Mouse (Mus musculus) heart, postnatal 0 days (tissue): Measurements from ENCODE around the gene Ptprn2. TPM values are rescaled to one million over a fixed set of nuclear protein-coding genes. Genes with fewer than 3 reads are reported as not detected.
A peak's percentile ranks its signal among the peaks of the same experiment; 100 is the strongest.

Experiments used
- ATAC-seq: fragments of 200-750 bp; cut with Nextera tagmentation; 2 replicates; pipeline ENCODE4 v1.8.0; 2017; ENCODE audit warnings: low read depth, moderate number of reproducible peaks, moderate library complexity; ENCODE audit not compliant: insufficient read depth
- DNase-seq: peaks from one replicate; pipeline ENCODE4 v3.0.0-alpha.2; 2016; ENCODE audit warnings: low spot score
- H3K27ac ChIP-seq: fragments of 300-500 bp; sonication (generic); 2 replicates; pipeline ENCODE4 v1.5.1; 2014; ENCODE audit warnings: low read depth, mild to moderate bottlenecking
- H3K27me3 ChIP-seq: fragments of 300-500 bp; sonication (generic); 2 replicates; pipeline ENCODE4 v1.6.1; 2014; ENCODE audit warnings: low read length, mixed read lengths; ENCODE audit not compliant: control insufficient read depth, insufficient read depth
- H3K36me3 ChIP-seq: fragments of 300-500 bp; sonication (generic); replicated peaks from 2 replicates; pipeline ENCODE4 v1.6.1; 2014; ENCODE audit warnings: low read length, mixed read lengths; ENCODE audit not compliant: control insufficient read depth, insufficient read depth
- H3K4me1 ChIP-seq: fragments of 300-500 bp; sonication (generic); 2 replicates; pipeline ENCODE4 v1.6.1; 2014; ENCODE audit warnings: antibody characterized with exemption; ENCODE audit not compliant: control insufficient read depth, insufficient read depth
- H3K4me2 ChIP-seq: fragments of 300-500 bp; sonication (generic); 2 replicates; pipeline ENCODE4 v1.6.1; 2014; ENCODE audit warnings: low read depth, mild to moderate bottlenecking, low read length, moderate library complexity
- H3K4me3 ChIP-seq: fragments of 300-500 bp; sonication (generic); 2 replicates; pipeline ENCODE4 v1.5.1; 2014; ENCODE audit warnings: low read depth, low read length
- H3K9ac ChIP-seq: fragments of 300-500 bp; sonication (generic); replicated peaks from 2 replicates; pipeline ENCODE4 v1.6.1; 2014; ENCODE audit warnings: low read depth, low read length, mixed read lengths
- H3K9me3 ChIP-seq: fragments of 300-500 bp; sonication (generic); replicated peaks from 2 replicates; pipeline ENCODE4 v1.6.1; 2016; ENCODE audit warnings: low read length; ENCODE audit not compliant: control insufficient read depth
- CTCF ChIP-seq: IDR thresholded peaks from 2 replicates; pipeline ENCODE4 v1.5.1; 2016; ENCODE audit warnings: antibody characterized with exemption, control low read depth, low read depth
- EP300 ChIP-seq: IDR thresholded peaks from 2 replicates; pipeline ENCODE4 v1.6.1; 2016; ENCODE audit warnings: antibody characterized with exemption, low read depth
- WGBS: fragments of 180-500 bp; shearing (Covaris S2); extraction: QIAGEN DNeasy Blood & Tissue Kit; methylation state at CpG from one replicate; pipeline ENCODE4 v1.1.7; 2014; 5-methylcytosine and 5-hydroxymethylcytosine counted together
- polyA plus RNA-seq: library from polyadenylated mRNA; unstranded; fragments of >200 nt; fragmentation: Nextera tagmentation; extraction: Ambion mirVana; gene quantifications from 2 replicates; pipeline ENCODE4 v1.2.1, GENCODE M21; 2015
- total RNA-seq: library from RNA; depleted of rRNA; stranded (reverse); fragments of >200 nt; gene quantifications from 2 replicates; pipeline ENCODE4 v1.2.3, GENCODE M21; 2014; ENCODE audit warnings: low replicate concordance

Ptprn2 gene
- total and polyA plus RNA-seq, 2 experiments from 2014 or later: not detected

DNA sequence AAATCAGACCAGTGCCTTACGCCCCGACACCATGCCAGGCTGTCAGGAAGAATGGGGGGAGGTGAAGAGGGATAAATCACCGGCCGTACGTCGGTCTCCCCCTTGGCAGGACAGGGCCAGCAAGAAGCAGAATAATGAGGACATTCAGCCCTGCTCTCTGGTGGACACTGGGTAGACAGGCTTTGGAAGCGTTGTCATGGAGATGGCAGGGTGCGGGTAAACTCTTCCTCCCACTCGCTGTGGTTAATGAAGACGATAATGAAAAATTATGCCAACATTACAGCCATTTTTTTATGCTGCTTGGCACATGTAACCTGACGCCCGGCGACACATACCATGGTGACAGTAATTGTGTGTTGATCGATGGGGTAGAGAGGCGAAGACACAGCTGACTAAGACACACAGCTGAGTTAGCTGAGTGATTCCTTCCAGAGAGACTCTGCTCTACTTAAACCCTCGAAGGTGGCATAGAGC, 621.7 kb downstream of the Ptprn2 start:
- no peak overlapping the region for H3K27ac ChIP-seq
- H3K9me3 ChIP-seq: no peaks in the 10 kb centered on the region
- no peaks in the 10 kb centered on the region for H3K36me3 ChIP-seq
- H3K9ac ChIP-seq: no peak overlapping the region
- no peak overlapping the region for H3K4me3 ChIP-seq
- H3K27me3 ChIP-seq: no peaks in the 10 kb centered on the region; the same call in 1 of the 2 replicates
- no peaks in the 10 kb centered on the region for H3K4me1 ChIP-seq
- TF ChIP-seq EP300: no peak
- no peak for TF ChIP-seq CTCF
- 45% methylated on average over 16 of the region's 16 CpGs for whole genome bisulfite sequencing
- ATAC-seq: no peak
- H3K4me2 ChIP-seq: no peak overlapping the region
- no peak for DNase-seq

GRCm38 (mm10) chr12:117115254-117115865, 629.8 kb downstream of the Ptprn2 start:
- no peak for DNase-seq
- H3K27me3 ChIP-seq: no peaks in the 10 kb centered on the region; the same call in 1 of the 2 replicates
- no peaks in the 10 kb centered on the region for H3K9me3 ChIP-seq
- no peak overlapping the region for H3K27ac ChIP-seq
- H3K4me1 ChIP-seq: no peaks in the 10 kb centered on the region
- WGBS: 67% methylated on average over 10 of the region's 10 CpGs
- no peak for ATAC-seq
- H3K36me3 ChIP-seq: no peaks in the 10 kb centered on the region
- H3K4me2 ChIP-seq: no peak overlapping the region
- no peak overlapping the region for H3K9ac ChIP-seq
- TF ChIP-seq CTCF (no peak), EP300 (no peak)
- no peak overlapping the region for H3K4me3 ChIP-seq

- DNase-seq (no peak), ATAC-seq (no peak)
- no peaks in the 10 kb centered on the region; the same call in 1 of the 2 replicates for H3K4me1 ChIP-seq
- no peak overlapping the region for H3K27ac ChIP-seq
- H3K4me3 ChIP-seq: no peak overlapping the region
- H3K4me2 ChIP-seq: no peak overlapping the region
- no peak overlapping the region for H3K9ac ChIP-seq
- no peak for TF ChIP-seq EP300
- TF ChIP-seq CTCF: no peak
- H3K27me3 ChIP-seq: 0 out of 2 replicates have a peak, but pooled peaks cover 5% of the 10 kb centered on the region
- H3K9me3 ChIP-seq: no peaks in the 10 kb centered on the region
- 84% methylated on average over 3 of the region's 3 CpGs for WGBS
- H3K36me3 ChIP-seq: no peaks in the 10 kb centered on the region
Observed at GRCm38 (mm10) chr12:117127078-117127477, 641.6 kb downstream of the Ptprn2 start.

GRCm38 (mm10) chr12:117127485-117127884, 642.0 kb downstream of the Ptprn2 start:
- DNase-seq (peak; percentile 32), ATAC-seq (no peak)
- WGBS: 51% methylated on average over 6 of the region's 6 CpGs
- H3K4me1 ChIP-seq: no peaks in the 10 kb centered on the region; the same call in 1 of the 2 replicates
- no peak overlapping the region for H3K4me2 ChIP-seq
- no peak overlapping the region for H3K27ac ChIP-seq
- no peak overlapping the region for H3K9ac ChIP-seq
- H3K9me3 ChIP-seq: no peaks in the 10 kb centered on the region
- no peak overlapping the region for H3K4me3 ChIP-seq
- no peaks in the 10 kb centered on the region for H3K36me3 ChIP-seq
- TF ChIP-seq CTCF (no peak), EP300 (no peak)
- 0 out of 2 replicates have a peak, but pooled peaks cover 5% of the 10 kb centered on the region for H3K27me3 ChIP-seq

DNA sequence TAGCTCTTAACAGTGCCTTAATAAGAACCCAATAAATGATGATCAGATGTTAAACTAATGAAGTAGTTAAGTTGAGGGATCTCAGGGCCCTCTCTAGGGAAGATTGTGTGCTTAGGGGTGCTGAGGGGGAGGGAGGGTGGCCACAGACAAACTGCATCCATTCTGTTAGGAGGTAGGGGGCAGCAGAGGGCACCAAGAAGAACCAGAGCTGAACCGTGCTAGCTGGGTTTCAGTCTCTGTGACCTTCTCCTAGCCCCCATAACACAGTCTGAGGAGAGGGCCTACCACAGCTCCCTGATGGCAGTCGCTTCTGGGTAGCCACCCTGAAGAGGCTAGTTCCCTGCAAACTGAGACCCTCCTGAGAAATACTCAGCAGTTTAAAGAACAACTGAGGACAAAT, 646.6 kb downstream of the Ptprn2 start:
- H3K27ac ChIP-seq: no peak overlapping the region
- ATAC-seq (no peak; the same call in 1 of the 2 replicates), DNase-seq (peak; percentile 9)
- H3K4me2 ChIP-seq: no peak overlapping the region
- no peaks in the 10 kb centered on the region for H3K27me3 ChIP-seq
- no peak overlapping the region for H3K4me3 ChIP-seq
- H3K4me1 ChIP-seq: no peaks in the 10 kb centered on the region; the same call in 1 of the 2 replicates
- no peak overlapping the region for H3K9ac ChIP-seq
- H3K36me3 ChIP-seq: no peaks in the 10 kb centered on the region
- TF ChIP-seq CTCF (peak; percentile 64), EP300 (no peak)
- WGBS: 14% methylated on average over 2 of the region's 2 CpGs
- no peaks in the 10 kb centered on the region for H3K9me3 ChIP-seq

- no peak overlapping the region for H3K9ac ChIP-seq
- no peak for ATAC-seq
- no peak overlapping the region for H3K4me2 ChIP-seq
- WGBS: 59% methylated on average over 5 of the region's 5 CpGs
- no peak overlapping the region for H3K27ac ChIP-seq
- DNase-seq: no peak
- no peaks in the 10 kb centered on the region for H3K27me3 ChIP-seq
- H3K9me3 ChIP-seq: no peaks in the 10 kb centered on the region
- no peak for TF ChIP-seq CTCF
- no peak for TF ChIP-seq EP300
- H3K36me3 ChIP-seq: no peaks in the 10 kb centered on the region
- no peaks in the 10 kb centered on the region for H3K4me1 ChIP-seq
- no peak overlapping the region for H3K4me3 ChIP-seq
Observed at GRCm38 (mm10) chr12:117135205-117135604, 649.7 kb downstream of the Ptprn2 start.
